Mouse (Mus musculus) heart, postnatal 14 days (tissue): Measurements from ENCODE around the gene Sst. TPM values are rescaled to one million over a fixed set of nuclear protein-coding genes. Genes with fewer than 3 reads are reported as not detected.

ENCODE experiments used
- DNase-seq, 2 experiments: peaks; one replicate each; pipeline ENCODE4 v3.0.0; 2021 to 2022
- intact Hi-C: fragments of 180-260 bp; cut with DNase I; formaldehyde crosslinking; loops from one replicate; pipeline ENCODE4 v1.15.1; 2025
- total RNA-seq, 2 experiments: library from RNA; stranded (reverse); gene quantifications; 2 replicates each; pipeline ENCODE4 v1.2.3; 2021

Gene Sst
- total RNA-seq, 2 experiments from 2014 or later, result not detected

- peak in 1 of 2 experiments; percentile 24 for DNase-seq
- intact Hi-C loops, result no loop called here
These were observed 607 bp downstream of the Sst start for GRCm38 (mm10) chr16:23890151-23890550.

- no peak for DNase-seq
- intact Hi-C loops, result no loop called here
These were observed 2.7 kb downstream of the Sst start for GRCm38 (mm10) chr16:23887910-23888579.

- intact Hi-C loops, result no loop called here
- no peak for DNase-seq
These were observed 5.7 kb downstream of the Sst start for GRCm38 (mm10) chr16:23885098-23885497.

GRCm38 (mm10) chr16:23855242-23855641, 35.5 kb downstream of the Sst start:
- intact Hi-C loops, result no loop called here

GRCm38 (mm10) chr16:23849720-23850119, 41.0 kb downstream of the Sst start:
- intact Hi-C loops, result no loop called here
- DNase-seq, result no peak

More at GRCm38 (mm10) chr16:23855242-23855641, 35.5 kb downstream of the Sst start:
- DNase-seq, result no peak

GRCm38 (mm10) chr16:23849176-23849575, 41.6 kb downstream of the Sst start:
- no peak for DNase-seq
- intact Hi-C loops, result no loop called here

GRCm38 (mm10) chr16:23844622-23845021, 46.1 kb downstream of the Sst start:
- intact Hi-C loops, result no loop called here
- no peak for DNase-seq

- intact Hi-C loops, result no loop called here
- DNase-seq, result no peak
These were observed 48.1 kb downstream of the Sst start for GRCm38 (mm10) chr16:23842609-23843008.

Other genes starting within 250 kb of the Sst start
- not detected for gene Rtp2, start 41.4 kb upstream of the Sst start, total RNA-seq
- not detected for gene Gm37419, start 97.5 kb upstream of the Sst start, total RNA-seq
- gene Bcl6, start 97.9 kb upstream of the Sst start, total RNA-seq, result 10 to 100 TPM; 14.9 to 17.4 TPM